Mouse (Mus musculus): ENCODE measurements around the gene Lhx6. TPM values are rescaled to one million over a fixed set of nuclear protein-coding genes. Genes with fewer than 3 reads are reported as not detected.

Lhx6 gene
- polyA plus RNA-seq, 1 experiment from 2014 or later, result 0.59 TPM

- Histone ChIP-seq H3K36me3 (ENCODE audit: control insufficient read depth, insufficient read depth, low read length) (no peaks in the 10 kb centered on the region), H3K27me3 (replicated peaks; ENCODE audit: control insufficient read depth, insufficient read depth, low read length) (no peaks in the 10 kb centered on the region), H3K4me2 (no peak overlapping the region), H3K4me1 (replicated peaks; ENCODE audit: control insufficient read depth, insufficient read depth, low read length) (no peaks in the 10 kb centered on the region), H3K9ac (ENCODE audit: low read depth, low read length) (no peak overlapping the region), H3K27ac (ENCODE audit: low read depth, low read length) (no peak overlapping the region), H3K9me3 (ENCODE audit: control insufficient read depth, low read length) (no peaks in the 10 kb centered on the region), H3K4me3 (ENCODE audit: low read depth, low read length) (no peak overlapping the region)
- WGBS, result 62% methylated on average over 5 of the region's 5 CpGs
- no peak for ATAC-seq (replicated peaks; ENCODE audit: low FRiP score)
- no peak for DNase-seq (ENCODE audit: low spot score)
Measured at GRCm38 (mm10) chr2:36061409-36061808, 43.8 kb downstream of the Lhx6 start.

GRCm38 (mm10) chr2:36056248-36056647 lies 49.0 kb downstream of the Lhx6 start:
- Histone ChIP-seq H3K9me3 (ENCODE audit: control insufficient read depth, low read length) (no peaks in the 10 kb centered on the region), H3K4me3 (ENCODE audit: low read depth, low read length) (no peak overlapping the region), H3K4me2 (no peak overlapping the region), H3K9ac (ENCODE audit: low read depth, low read length) (no peak overlapping the region), H3K4me1 (replicated peaks; ENCODE audit: control insufficient read depth, insufficient read depth, low read length) (no peaks in the 10 kb centered on the region), H3K27me3 (replicated peaks; ENCODE audit: control insufficient read depth, insufficient read depth, low read length) (no peaks in the 10 kb centered on the region), H3K36me3 (ENCODE audit: control insufficient read depth, insufficient read depth, low read length) (no peaks in the 10 kb centered on the region), H3K27ac (ENCODE audit: low read depth, low read length) (no peak overlapping the region)
- 46% methylated on average over 3 of the region's 3 CpGs for WGBS
- ATAC-seq (replicated peaks; ENCODE audit: low FRiP score) (no peak), DNase-seq (ENCODE audit: low spot score) (no peak)

GRCm38 (mm10) chr2:36053249-36053648 lies 52.0 kb downstream of the Lhx6 start:
- Histone ChIP-seq H3K4me3 (ENCODE audit: low read depth, low read length) (no peak overlapping the region), H3K9ac (ENCODE audit: low read depth, low read length) (no peak overlapping the region), H3K4me1 (replicated peaks; ENCODE audit: control insufficient read depth, insufficient read depth, low read length) (peaks cover under 1% of the 10 kb centered on the region), H3K27ac (ENCODE audit: low read depth, low read length) (no peak overlapping the region), H3K4me2 (no peak overlapping the region), H3K36me3 (ENCODE audit: control insufficient read depth, insufficient read depth, low read length) (no peaks in the 10 kb centered on the region), H3K27me3 (replicated peaks; ENCODE audit: control insufficient read depth, insufficient read depth, low read length) (no peaks in the 10 kb centered on the region), H3K9me3 (ENCODE audit: control insufficient read depth, low read length) (no peaks in the 10 kb centered on the region)
- no peak for ATAC-seq (replicated peaks; ENCODE audit: low FRiP score)
- DNase-seq (ENCODE audit: low spot score), result no peak
- WGBS, result 62% methylated on average over 3 of the region's 3 CpGs

- H3K9ac ChIP-seq (ENCODE audit: low read depth, low read length), result no peak overlapping the region
- no peaks in the 10 kb centered on the region for H3K9me3 ChIP-seq (ENCODE audit: control insufficient read depth, low read length)
- H3K27ac ChIP-seq (ENCODE audit: low read depth, low read length), result no peak overlapping the region
- 0 out of 2 replicates have a peak, but pooled peaks cover 5% of the 10 kb centered on the region for H3K36me3 ChIP-seq (ENCODE audit: control insufficient read depth, insufficient read depth, low read length)
- DNase-seq (ENCODE audit: low spot score), result no peak
- 40% methylated on average over 10 of the region's 10 CpGs for WGBS
- peak overlapping the region; percentile 79 for H3K4me2 ChIP-seq
- ATAC-seq (replicated peaks; ENCODE audit: low FRiP score), result peak; percentile 6; the same call in 1 of the 2 replicates
- peak overlapping the region; percentile 81 for H3K4me3 ChIP-seq (ENCODE audit: low read depth, low read length)
- H3K27me3 ChIP-seq (replicated peaks; ENCODE audit: control insufficient read depth, insufficient read depth, low read length), result no peaks in the 10 kb centered on the region
- peaks cover 9% of the 10 kb centered on the region for H3K4me1 ChIP-seq (replicated peaks; ENCODE audit: control insufficient read depth, insufficient read depth, low read length)
Measured at GRCm38 (mm10) chr2:36049567-36049954, 55.6 kb downstream of the Lhx6 start.

- peaks cover 9% of the 10 kb centered on the region for H3K4me1 ChIP-seq (replicated peaks; ENCODE audit: control insufficient read depth, insufficient read depth, low read length)
Measured at GRCm38 (mm10) chr2:36048748-36049566, 56.3 kb downstream of the Lhx6 start, which contains the start of the genes Ndufa8 and Morn5. Gene Ndufa8 (minus strand): TSS chr2:36049406. Gene Morn5 (plus strand): TSS chr2:36049458.

GRCm38 (mm10) chr2:36048164-36048563 lies 57.0 kb downstream of the Lhx6 start:
- H3K27ac ChIP-seq (ENCODE audit: low read depth, low read length), result no peak overlapping the region
- ATAC-seq (replicated peaks; ENCODE audit: low FRiP score) (no peak), DNase-seq (ENCODE audit: low spot score) (no peak)
- peak overlapping the region; percentile 79 for H3K4me2 ChIP-seq
- WGBS, result 57% methylated on average over 8 of the region's 8 CpGs
- peaks cover 6% of the 10 kb centered on the region; the same call in 1 of the 2 replicates for H3K36me3 ChIP-seq (ENCODE audit: control insufficient read depth, insufficient read depth, low read length)
- H3K4me1 ChIP-seq (replicated peaks; ENCODE audit: control insufficient read depth, insufficient read depth, low read length), result peaks cover 9% of the 10 kb centered on the region
- H3K4me3 ChIP-seq (ENCODE audit: low read depth, low read length), result peak overlapping the region; percentile 81
- H3K27me3 ChIP-seq (replicated peaks; ENCODE audit: control insufficient read depth, insufficient read depth, low read length), result no peaks in the 10 kb centered on the region
- H3K9ac ChIP-seq (ENCODE audit: low read depth, low read length), result peak overlapping the region; percentile 85
- H3K9me3 ChIP-seq (ENCODE audit: control insufficient read depth, low read length), result no peaks in the 10 kb centered on the region

More at GRCm38 (mm10) chr2:36048748-36049566, 56.3 kb downstream of the Lhx6 start, which contains the start of the genes Ndufa8 and Morn5:
- Histone ChIP-seq H3K9me3 (ENCODE audit: control insufficient read depth, low read length) (no peaks in the 10 kb centered on the region), H3K4me2 (peak within 1 kb of the TSS; percentile 79), H3K36me3 (ENCODE audit: control insufficient read depth, insufficient read depth, low read length) (0 out of 2 replicates have a peak, but pooled peaks cover 5% of the 10 kb centered on the region), H3K27me3 (replicated peaks; ENCODE audit: control insufficient read depth, insufficient read depth, low read length) (no peaks in the 10 kb centered on the region), H3K27ac (ENCODE audit: low read depth, low read length) (no peak within 1 kb of the TSS), H3K4me3 (ENCODE audit: low read depth, low read length) (peak within 1 kb of the TSS; percentile 81), H3K9ac (ENCODE audit: low read depth, low read length) (peak within 1 kb of the TSS; percentile 85)
- WGBS, result 1% methylated on average over 44 of the region's 44 CpGs
- DNase-seq (ENCODE audit: low spot score) (peak; percentile 97), ATAC-seq (replicated peaks; ENCODE audit: low FRiP score) (peak; percentile 95)

- no peaks in the 10 kb centered on the region for H3K27me3 ChIP-seq (replicated peaks; ENCODE audit: control insufficient read depth, insufficient read depth, low read length)
- H3K36me3 ChIP-seq (ENCODE audit: control insufficient read depth, insufficient read depth, low read length), result peaks cover 23% of the 10 kb centered on the region
- H3K9ac ChIP-seq (ENCODE audit: low read depth, low read length), result no peak overlapping the region
- WGBS, result 63% methylated on average over 1 of the region's 1 CpGs
- no peak overlapping the region for H3K4me2 ChIP-seq
- DNase-seq (ENCODE audit: low spot score) (no peak), ATAC-seq (replicated peaks; ENCODE audit: low FRiP score) (no peak)
- H3K9me3 ChIP-seq (ENCODE audit: control insufficient read depth, low read length), result no peaks in the 10 kb centered on the region
- H3K27ac ChIP-seq (ENCODE audit: low read depth, low read length), result no peak overlapping the region
- no peak overlapping the region for H3K4me3 ChIP-seq (ENCODE audit: low read depth, low read length)
- H3K4me1 ChIP-seq (replicated peaks; ENCODE audit: control insufficient read depth, insufficient read depth, low read length), result no peaks in the 10 kb centered on the region
Measured at GRCm38 (mm10) chr2:36040872-36041271, 64.3 kb downstream of the Lhx6 start.

- no peak overlapping the region for H3K27ac ChIP-seq (ENCODE audit: low read depth, low read length)
- DNase-seq (ENCODE audit: low spot score) (no peak), ATAC-seq (replicated peaks; ENCODE audit: low FRiP score) (no peak; the same call in 1 of the 2 replicates)
- H3K36me3 ChIP-seq (ENCODE audit: control insufficient read depth, insufficient read depth, low read length), result peaks cover 22% of the 10 kb centered on the region
- H3K27me3 ChIP-seq (replicated peaks; ENCODE audit: control insufficient read depth, insufficient read depth, low read length), result no peaks in the 10 kb centered on the region
- no peaks in the 10 kb centered on the region for H3K4me1 ChIP-seq (replicated peaks; ENCODE audit: control insufficient read depth, insufficient read depth, low read length)
- WGBS, result 74% methylated on average over 7 of the region's 7 CpGs
- H3K9ac ChIP-seq (ENCODE audit: low read depth, low read length), result no peak overlapping the region
- no peaks in the 10 kb centered on the region for H3K9me3 ChIP-seq (ENCODE audit: control insufficient read depth, low read length)
- H3K4me3 ChIP-seq (ENCODE audit: low read depth, low read length), result no peak overlapping the region
- H3K4me2 ChIP-seq, result no peak overlapping the region
Measured at GRCm38 (mm10) chr2:36039297-36039985, 65.8 kb downstream of the Lhx6 start.

Measured in liver, embryonic 11.5 days (tissue).